Mouse (Mus musculus) liver, embryonic 14.5 days (tissue): Measurements from ENCODE around the gene Nrxn3.

ENCODE experiments used
- CTCF ChIP-seq: IDR thresholded peaks from 2 replicates; pipeline ENCODE4 v1.5.1; 2016; ENCODE audit warnings: antibody characterized with exemption, low read depth, control low read depth
- EP300 ChIP-seq: IDR thresholded peaks from 2 replicates; pipeline ENCODE4 v1.6.1; 2016; ENCODE audit warnings: antibody characterized with exemption, low read depth

GRCm38 (mm10) chr12:90302671-90303070 lies 1580.0 kb downstream of the Nrxn3 start:
- TF ChIP-seq CTCF: no peak
- TF ChIP-seq EP300: no peak
